Mouse (Mus musculus) testis, postnatal 14 days (tissue): Measurements from ENCODE around the gene Timm29.

ENCODE experiments used
- DNase-seq: peaks from one replicate; pipeline ENCODE4 v3.0.0; 2021; ENCODE audit warnings: low spot score

Timm29 gene

GRCm38 (mm10) chr9:21592703-21593121 lies at the start of gene Timm29, which contains the start of gene Yipf2:
Timm29 (plus strand) TSS chr9:21592722.
Yipf2 (minus strand) TSS chr9:21592828.
- DNase-seq: peak; percentile 92

- no peak for DNase-seq
Measured at GRCm38 (mm10) chr9:21545351-21545915, 47.1 kb upstream of the Timm29 start.

- DNase-seq: peak; percentile 99
Measured at GRCm38 (mm10) chr9:21545916-21546788, 46.4 kb upstream of the Timm29 start.

GRCm38 (mm10) chr9:21546789-21547074 lies 45.8 kb upstream of the Timm29 start, which contains the start of gene Carm1:
Carm1 (plus strand) TSS chr9:21546894.
- DNase-seq: no peak

- DNase-seq: peak; percentile 80
Measured at GRCm38 (mm10) chr9:21547075-21547941, 45.2 kb upstream of the Timm29 start.

- no peak for DNase-seq
Measured at GRCm38 (mm10) chr9:21551049-21551448, 41.5 kb upstream of the Timm29 start.

GRCm38 (mm10) chr9:21553607-21554273 lies 38.8 kb upstream of the Timm29 start:
- DNase-seq: no peak

GRCm38 (mm10) chr9:21555198-21555742 lies 37.3 kb upstream of the Timm29 start:
- no peak for DNase-seq

GRCm38 (mm10) chr9:21556996-21557395 lies 35.5 kb upstream of the Timm29 start:
- no peak for DNase-seq

- DNase-seq: no peak
Measured at GRCm38 (mm10) chr9:21557556-21557955, 35.0 kb upstream of the Timm29 start.

- no peak for DNase-seq
Measured at GRCm38 (mm10) chr9:21558366-21558765, 34.2 kb upstream of the Timm29 start.

- no peak for DNase-seq
Measured at GRCm38 (mm10) chr9:21559151-21559550, 33.4 kb upstream of the Timm29 start.

- DNase-seq: no peak
Measured at GRCm38 (mm10) chr9:21564420-21564819, 28.1 kb upstream of the Timm29 start.

- no peak for DNase-seq
Measured at GRCm38 (mm10) chr9:21565004-21565586, 27.4 kb upstream of the Timm29 start.

GRCm38 (mm10) chr9:21566538-21566937 lies 26.0 kb upstream of the Timm29 start:
- DNase-seq: no peak

GRCm38 (mm10) chr9:21567051-21567450 lies 25.5 kb upstream of the Timm29 start:
- DNase-seq: no peak

GRCm38 (mm10) chr9:21568657-21569255 lies 23.8 kb upstream of the Timm29 start:
- no peak for DNase-seq

GRCm38 (mm10) chr9:21574012-21574801 lies 18.3 kb upstream of the Timm29 start:
- no peak for DNase-seq

- DNase-seq: no peak
Measured at GRCm38 (mm10) chr9:21575253-21575652, 17.3 kb upstream of the Timm29 start.

- no peak for DNase-seq
Measured at GRCm38 (mm10) chr9:21576286-21576685, 16.2 kb upstream of the Timm29 start.
